Mouse (Mus musculus): ENCODE data around the gene Rasl10b.

DNA sequence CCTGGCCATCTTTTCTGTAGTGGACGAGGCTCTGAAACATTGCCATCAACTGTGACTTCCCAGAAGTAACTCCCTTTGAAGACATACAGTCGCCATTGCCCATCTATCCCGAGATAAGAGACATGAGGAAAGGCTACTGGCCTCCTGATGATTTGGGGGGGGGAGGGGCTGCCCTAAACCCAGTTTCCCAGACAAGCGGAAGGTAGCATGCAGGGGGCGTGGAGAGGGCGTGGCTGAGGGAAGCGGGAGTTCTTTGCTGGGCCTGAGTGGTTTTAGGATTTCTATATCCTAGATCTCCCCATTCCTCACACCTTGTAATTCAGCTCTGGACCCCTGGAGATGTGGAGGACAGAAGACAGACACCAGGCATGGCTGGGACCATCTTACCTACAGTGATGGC lies 34.9 kb downstream of the Rasl10b start:
- TF ChIP-seq POLR2A (IDR thresholded peaks at IDR 0.05; ENCODE audit: borderline replicate concordance, extremely low read depth, insufficient read depth, insufficient read length, poor library complexity, severe bottlenecking), result no peak
- TF ChIP-seq CTCF (IDR thresholded peaks at IDR 0.05; ENCODE audit: borderline replicate concordance, extremely low read depth, insufficient read depth, insufficient read length), result no peak

Measured in brain, embryonic 14.5 days (tissue).